Comparison of ENCODE assay signal across 19 mouse cellular contexts in genomic region chr19:44285554-44285953, GRCm38 (mm10). TPM values are rescaled to one million over a fixed set of nuclear protein-coding genes. Genes with fewer than 3 reads are reported as not detected.
DNase-seq lines count a peak whose midpoint lies in the region; ATAC-seq and TF ChIP-seq lines count a peak whose summit lies in the region.
"Had no signal": no experiment of that assay in that cellular context is flagged by ENCODE, and none has a peak within 500 bp of the region (broad histone marks: within the 10 kb centered on the region; RNA-seq: fewer than 3 reads in every experiment).

No protein-coding gene starts in this region.

- 91% methylated on average over 8 of the region's 8 CpGs for WGBS in heart, embryonic 10.5 days
- 77% methylated on average over 8 of the region's 8 CpGs for WGBS in liver, embryonic 13.5 days (ENCODE audit: insufficient replicate concordance)
- WGBS in liver, embryonic 11.5 days: 86% methylated on average over 8 of the region's 8 CpGs
- WGBS in midbrain, embryonic 10.5 days: 93% methylated on average over 8 of the region's 8 CpGs
- WGBS in midbrain, postnatal 0 days: 83% methylated on average over 8 of the region's 8 CpGs

- no peak for DNase-seq in heart, embryonic 10.5 days (ENCODE audit: low spot score)
- DNase-seq in heart, postnatal 36 days: no peak
- no peak for DNase-seq in liver, embryonic 13.5 days
- no peak for DNase-seq in liver, embryonic 11.5 days (ENCODE audit: low spot score)
- no peak for DNase-seq in midbrain, embryonic 10.5 days (ENCODE audit: low spot score)
- DNase-seq in midbrain, postnatal 0 days (ENCODE audit: low spot score): no peak
- DNase-seq in cerebellum, postnatal 10 days: no peak
- DNase-seq: adrenal gland, adult 2 months; cerebellum, adult 11-12 months; cerebellum, postnatal 25 days; gastrocnemius, postnatal 36 days; heart, adult 2 months; thymus, postnatal 14 days had no signal

- H3K27me3 ChIP-seq in heart, embryonic 10.5 days (ENCODE audit: insufficient read depth, poor library complexity, severe bottlenecking): no peaks in the 10 kb centered on the region
- H3K27me3 ChIP-seq in liver, embryonic 13.5 days: no peaks in the 10 kb centered on the region
- H3K27me3 ChIP-seq in liver, embryonic 11.5 days (replicated peaks; ENCODE audit: control insufficient read depth, insufficient read depth, low read length): no peaks in the 10 kb centered on the region
- H3K27me3 ChIP-seq in midbrain, embryonic 10.5 days (ENCODE audit: low read depth, poor library complexity, severe bottlenecking): no peaks in the 10 kb centered on the region
- H3K27me3 ChIP-seq in midbrain, postnatal 0 days (ENCODE audit: insufficient read depth, low read length): no peaks in the 10 kb centered on the region
- H3K27me3 ChIP-seq: limb, embryonic 15.5 days had no signal

- no peaks in the 10 kb centered on the region for H3K36me3 ChIP-seq in heart, embryonic 10.5 days
- H3K36me3 ChIP-seq in liver, embryonic 13.5 days: no peaks in the 10 kb centered on the region
- no peaks in the 10 kb centered on the region for H3K36me3 ChIP-seq in liver, embryonic 11.5 days (ENCODE audit: control insufficient read depth, insufficient read depth, low read length)
- no peaks in the 10 kb centered on the region for H3K36me3 ChIP-seq in midbrain, embryonic 10.5 days
- no peaks in the 10 kb centered on the region for H3K36me3 ChIP-seq in midbrain, postnatal 0 days (ENCODE audit: insufficient read depth, low read length)
- H3K36me3 ChIP-seq: limb, embryonic 15.5 days had no signal

- ATAC-seq in liver, embryonic 13.5 days (ENCODE audit: low read depth): no peak
- no peak for ATAC-seq in liver, embryonic 11.5 days (replicated peaks; ENCODE audit: low FRiP score)
- ATAC-seq in midbrain, postnatal 0 days (ENCODE audit: low FRiP score): no peak
- ATAC-seq: CD4-positive, CD25-positive, alpha-beta regulatory T cell, adult 4 months; forebrain, embryonic 14.5 days; hindbrain, postnatal 0 days; intestine, embryonic 16.5 days; midbrain, embryonic 16.5 days had no signal

- TF ChIP-seq CTCF in midbrain, postnatal 0 days (IDR thresholded peaks at IDR 0.05): no peak

- no peak overlapping the region for H3K9ac ChIP-seq in liver, embryonic 13.5 days
- no peak overlapping the region for H3K9ac ChIP-seq in liver, embryonic 11.5 days (ENCODE audit: low read depth, low read length)
- H3K9ac ChIP-seq in midbrain, postnatal 0 days (replicated peaks; ENCODE audit: low read length, poor library complexity, severe bottlenecking): no peak overlapping the region
- H3K9ac ChIP-seq: limb, embryonic 15.5 days had no signal

- H3K9me3 ChIP-seq in heart, embryonic 10.5 days: no peaks in the 10 kb centered on the region
- H3K9me3 ChIP-seq in liver, embryonic 13.5 days (replicated peaks): no peaks in the 10 kb centered on the region
- H3K9me3 ChIP-seq in liver, embryonic 11.5 days (ENCODE audit: control insufficient read depth, low read length): no peaks in the 10 kb centered on the region
- no peaks in the 10 kb centered on the region for H3K9me3 ChIP-seq in midbrain, embryonic 10.5 days (replicated peaks)
- H3K9me3 ChIP-seq in midbrain, postnatal 0 days (ENCODE audit: low read length): no peaks in the 10 kb centered on the region
- H3K9me3 ChIP-seq: limb, embryonic 15.5 days had no signal

- intact Hi-C loops in heart, postnatal 36 days (cut with DNase I): no loop called here

- H3K27ac ChIP-seq in heart, embryonic 10.5 days: peak overlapping the region; percentile 65; the same call in 1 of the 2 replicates
- peak overlapping the region; percentile 92 for H3K27ac ChIP-seq in liver, embryonic 13.5 days
- no peak overlapping the region; the same call in 1 of the 2 replicates for H3K27ac ChIP-seq in liver, embryonic 11.5 days (ENCODE audit: low read depth, low read length)
- peak overlapping the region; percentile 55; the same call in 1 of the 2 replicates for H3K27ac ChIP-seq in midbrain, embryonic 10.5 days (replicated peaks)
- no peak overlapping the region for H3K27ac ChIP-seq in midbrain, postnatal 0 days (ENCODE audit: low read depth, low read length)
- H3K27ac ChIP-seq: heart, adult 2 months had no signal

- H3K4me1 ChIP-seq in heart, embryonic 10.5 days: peaks cover 62% of the 10 kb centered on the region
- peaks cover 92% of the 10 kb centered on the region for H3K4me1 ChIP-seq in liver, embryonic 13.5 days (replicated peaks)
- H3K4me1 ChIP-seq in liver, embryonic 11.5 days (replicated peaks; ENCODE audit: control insufficient read depth, insufficient read depth, low read length): peaks cover 65% of the 10 kb centered on the region
- peaks cover 58% of the 10 kb centered on the region for H3K4me1 ChIP-seq in midbrain, embryonic 10.5 days
- H3K4me1 ChIP-seq in midbrain, postnatal 0 days (ENCODE audit: insufficient read depth, low read length): peaks cover 12% of the 10 kb centered on the region

- no peak overlapping the region for H3K4me3 ChIP-seq in heart, embryonic 10.5 days
- no peak overlapping the region for H3K4me3 ChIP-seq in liver, embryonic 13.5 days (replicated peaks)
- no peak overlapping the region for H3K4me3 ChIP-seq in liver, embryonic 11.5 days (ENCODE audit: low read depth, low read length)
- no peak overlapping the region for H3K4me3 ChIP-seq in midbrain, embryonic 10.5 days
- H3K4me3 ChIP-seq in midbrain, postnatal 0 days (ENCODE audit: low read depth, low read length): no peak overlapping the region
- H3K4me3 ChIP-seq: heart, adult 2 months had no signal

- no peak overlapping the region for H3K4me2 ChIP-seq in liver, embryonic 13.5 days
- H3K4me2 ChIP-seq in liver, embryonic 11.5 days: no peak overlapping the region
- no peak overlapping the region for H3K4me2 ChIP-seq in midbrain, postnatal 0 days (ENCODE audit: low read depth, low read length, poor library complexity, severe bottlenecking)

RNA-seq across cellular contexts. Expression of gene Scd2, which starts 7.9 kb away (rescaled TPM):
- 195 and 207 TPM in 2 replicates for polyA plus RNA-seq in heart, embryonic 10.5 days (2016; fragmentation: Nextera tagmentation; extraction: Ambion mirVana)
- total RNA-seq in heart, postnatal 36 days (2021): 10 to 100 TPM; 10.7 to 13.0 TPM
- 73.7 and 106 TPM in 2 replicates for polyA plus RNA-seq in liver, embryonic 13.5 days (2015; fragmentation: Nextera tagmentation; extraction: Ambion mirVana)
- polyA plus RNA-seq in liver, embryonic 11.5 days (2014; fragmentation: Nextera tagmentation; extraction: Ambion mirVana): 212 and 231 TPM in 2 replicates
- 326 and 382 TPM in 2 replicates for polyA plus RNA-seq in midbrain, embryonic 10.5 days (2016; fragmentation: Nextera tagmentation; extraction: Ambion mirVana)
- total RNA-seq in midbrain, postnatal 0 days (2014; rRNA removed): 905 and 948 TPM in 2 replicates
- polyA plus RNA-seq in midbrain, postnatal 0 days (2015; fragmentation: Nextera tagmentation; extraction: Ambion mirVana): 224 and 226 TPM in 2 replicates

RNA-seq across cellular contexts. Expression of gene Scd4, which starts 47.3 kb away (rescaled TPM):
- 0.06 and 0.16 TPM in 2 replicates for polyA plus RNA-seq in heart, embryonic 10.5 days (2016; fragmentation: Nextera tagmentation; extraction: Ambion mirVana)
- total RNA-seq in heart, postnatal 36 days (2021): 10 to 100 TPM in 1 of 2 experiments, 1 to 10 TPM in 1; 8.2 to 15.2 TPM
- polyA plus RNA-seq in liver, embryonic 13.5 days (2015; fragmentation: Nextera tagmentation; extraction: Ambion mirVana): 0.05 TPM in 1 of 2 replicates, not detected in the other
- 0.06 and 0.16 TPM in 2 replicates for polyA plus RNA-seq in liver, embryonic 11.5 days (2014; fragmentation: Nextera tagmentation; extraction: Ambion mirVana)
- 0.06 TPM in 1 of 2 replicates, not detected in the other for polyA plus RNA-seq in midbrain, embryonic 10.5 days (2016; fragmentation: Nextera tagmentation; extraction: Ambion mirVana)
- 0.33 and 0.44 TPM in 2 replicates for total RNA-seq in midbrain, postnatal 0 days (2014; rRNA removed)
- 0.17 TPM in 1 of 2 replicates, not detected in the other for polyA plus RNA-seq in midbrain, postnatal 0 days (2015; fragmentation: Nextera tagmentation; extraction: Ambion mirVana)

Comparison
In these comparisons a context has a peak if more than half of its experiments do, and no peak if none do; other contexts are left out.
1. H3K27ac ChIP-seq: peak in heart, embryonic 10.5 days (single experiment), liver, embryonic 13.5 days (single experiment) and midbrain, embryonic 10.5 days (single experiment); none in liver, embryonic 11.5 days (single experiment) and midbrain, postnatal 0 days (single experiment).